Mouse (Mus musculus): ENCODE data around the gene Draxin. TPM values are rescaled to one million over a fixed set of nuclear protein-coding genes. Genes with fewer than 3 reads are reported as not detected.

Draxin gene
- polyA plus RNA-seq, 1 experiment from 2014 or later = 11.8 TPM

DNA sequence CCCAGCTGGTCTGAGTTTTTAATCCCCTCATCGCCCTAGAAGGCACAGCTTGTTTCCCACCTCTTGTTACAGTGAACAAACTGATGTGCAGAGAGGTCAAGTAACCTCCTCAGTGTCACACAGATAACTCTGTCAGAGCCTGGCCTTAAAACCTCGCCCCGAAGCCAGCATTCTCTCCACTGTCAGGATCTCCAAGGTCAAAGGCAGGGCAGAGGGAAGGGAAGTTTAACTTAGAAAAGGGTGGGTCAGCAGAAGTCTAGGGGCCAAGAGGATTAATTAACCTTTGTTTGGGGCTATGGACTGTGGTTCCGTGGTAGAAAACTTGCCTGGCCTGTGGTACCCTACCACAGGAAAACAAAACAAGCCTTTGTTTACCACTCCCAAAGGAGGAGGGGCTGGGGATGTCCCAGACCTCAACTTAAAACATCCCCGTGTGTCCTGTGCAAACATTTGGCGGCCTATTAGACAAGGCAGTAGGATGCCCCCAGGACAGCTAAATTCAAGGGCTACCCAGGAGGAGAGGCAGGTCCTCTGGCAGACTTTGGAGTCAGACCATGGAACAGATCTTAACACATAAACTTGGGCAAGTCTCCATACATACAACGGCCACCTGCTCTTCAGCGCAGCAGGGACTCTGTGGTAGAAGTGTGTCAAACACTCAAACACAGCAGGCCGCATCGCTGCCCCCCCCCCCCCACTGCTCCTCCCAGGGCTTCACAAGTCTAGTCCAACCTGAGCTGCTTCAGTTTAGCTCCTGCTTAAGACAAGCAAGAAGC is 45.2 kb downstream of the Draxin start:
- H3K9me3 ChIP-seq (replicated peaks; ENCODE audit: control insufficient read depth, low read length, poor library complexity, severe bottlenecking) = no peaks in the 10 kb centered on the region
- H3K4me2 ChIP-seq (ENCODE audit: low read length) = no peak overlapping the region
- no peak overlapping the region for H3K9ac ChIP-seq (ENCODE audit: low read depth, low read length)
- H3K4me3 ChIP-seq (ENCODE audit: low read depth, low read length) = no peak overlapping the region
- WGBS = 48% methylated on average over 10 of the region's 10 CpGs
- H3K4me1 ChIP-seq (ENCODE audit: control insufficient read depth, insufficient read depth, low read length) = peaks cover 10% of the 10 kb centered on the region
- ATAC-seq = no peak
- no peaks in the 10 kb centered on the region for H3K36me3 ChIP-seq (ENCODE audit: control insufficient read depth, insufficient read depth, low read length)
- no peaks in the 10 kb centered on the region for H3K27me3 ChIP-seq (ENCODE audit: control insufficient read depth, insufficient read depth, low read depth, low read length)
- no peak overlapping the region for H3K27ac ChIP-seq (ENCODE audit: low read length)

- Histone ChIP-seq H3K27ac (ENCODE audit: low read length) (no peak overlapping the region), H3K36me3 (ENCODE audit: control insufficient read depth, insufficient read depth, low read length) (no peaks in the 10 kb centered on the region), H3K4me3 (ENCODE audit: low read depth, low read length) (no peak overlapping the region), H3K9ac (ENCODE audit: low read depth, low read length) (no peak overlapping the region), H3K4me1 (ENCODE audit: control insufficient read depth, insufficient read depth, low read length) (peaks cover 10% of the 10 kb centered on the region), H3K27me3 (ENCODE audit: control insufficient read depth, insufficient read depth, low read depth, low read length) (no peaks in the 10 kb centered on the region), H3K9me3 (replicated peaks; ENCODE audit: control insufficient read depth, low read length, poor library complexity, severe bottlenecking) (no peaks in the 10 kb centered on the region), H3K4me2 (ENCODE audit: low read length) (no peak overlapping the region)
- 27% methylated on average over 8 of the region's 8 CpGs for WGBS
- ATAC-seq = no peak
Measured at GRCm38 (mm10) chr4:148084261-148084714, 46.2 kb downstream of the Draxin start.

- no peak overlapping the region for H3K9ac ChIP-seq (ENCODE audit: low read depth, low read length)
- WGBS = 67% methylated on average over 21 of the region's 21 CpGs
- no peak overlapping the region for H3K4me3 ChIP-seq (ENCODE audit: low read depth, low read length)
- no peak overlapping the region for H3K27ac ChIP-seq (ENCODE audit: low read length)
- H3K4me2 ChIP-seq (ENCODE audit: low read length) = no peak overlapping the region
- no peaks in the 10 kb centered on the region for H3K36me3 ChIP-seq (ENCODE audit: control insufficient read depth, insufficient read depth, low read length)
- no peaks in the 10 kb centered on the region for H3K27me3 ChIP-seq (ENCODE audit: control insufficient read depth, insufficient read depth, low read depth, low read length)
- no peaks in the 10 kb centered on the region for H3K9me3 ChIP-seq (replicated peaks; ENCODE audit: control insufficient read depth, low read length, poor library complexity, severe bottlenecking)
- no peak for ATAC-seq
- peaks cover 9% of the 10 kb centered on the region for H3K4me1 ChIP-seq (ENCODE audit: control insufficient read depth, insufficient read depth, low read length)
Measured at GRCm38 (mm10) chr4:148083176-148083899, 47.2 kb downstream of the Draxin start.

GRCm38 (mm10) chr4:148082257-148083044 is 48.0 kb downstream of the Draxin start:
- Histone ChIP-seq H3K4me3 (ENCODE audit: low read depth, low read length) (no peak overlapping the region), H3K36me3 (ENCODE audit: control insufficient read depth, insufficient read depth, low read length) (no peaks in the 10 kb centered on the region), H3K4me2 (ENCODE audit: low read length) (no peak overlapping the region), H3K4me1 (ENCODE audit: control insufficient read depth, insufficient read depth, low read length) (peaks cover 2% of the 10 kb centered on the region; the same call in 1 of the 2 replicates), H3K27me3 (ENCODE audit: control insufficient read depth, insufficient read depth, low read depth, low read length) (no peaks in the 10 kb centered on the region), H3K9ac (ENCODE audit: low read depth, low read length) (no peak overlapping the region), H3K9me3 (replicated peaks; ENCODE audit: control insufficient read depth, low read length, poor library complexity, severe bottlenecking) (no peaks in the 10 kb centered on the region), H3K27ac (ENCODE audit: low read length) (no peak overlapping the region)
- WGBS = 54% methylated on average over 12 of the region's 12 CpGs
- ATAC-seq = no peak

GRCm38 (mm10) chr4:148081201-148081600 is 49.3 kb downstream of the Draxin start:
- WGBS = 94% methylated on average over 10 of the region's 10 CpGs

GRCm38 (mm10) chr4:148080597-148080973 is 49.9 kb downstream of the Draxin start:
- no peak for ATAC-seq
- whole genome bisulfite sequencing = 92% methylated on average over 1 of the region's 1 CpGs
- Histone ChIP-seq H3K9me3 (replicated peaks; ENCODE audit: control insufficient read depth, low read length, poor library complexity, severe bottlenecking) (no peaks in the 10 kb centered on the region), H3K4me3 (ENCODE audit: low read depth, low read length) (no peak overlapping the region), H3K36me3 (ENCODE audit: control insufficient read depth, insufficient read depth, low read length) (no peaks in the 10 kb centered on the region), H3K4me1 (ENCODE audit: control insufficient read depth, insufficient read depth, low read length) (no peaks in the 10 kb centered on the region), H3K27ac (ENCODE audit: low read length) (no peak overlapping the region), H3K9ac (ENCODE audit: low read depth, low read length) (no peak overlapping the region), H3K4me2 (ENCODE audit: low read length) (no peak overlapping the region), H3K27me3 (ENCODE audit: control insufficient read depth, insufficient read depth, low read depth, low read length) (no peaks in the 10 kb centered on the region)

More at GRCm38 (mm10) chr4:148081201-148081600, 49.3 kb downstream of the Draxin start:
- no peak overlapping the region for H3K4me2 ChIP-seq (ENCODE audit: low read length)
- no peaks in the 10 kb centered on the region for H3K4me1 ChIP-seq (ENCODE audit: control insufficient read depth, insufficient read depth, low read length)
- no peaks in the 10 kb centered on the region for H3K9me3 ChIP-seq (replicated peaks; ENCODE audit: control insufficient read depth, low read length, poor library complexity, severe bottlenecking)
- no peak overlapping the region for H3K9ac ChIP-seq (ENCODE audit: low read depth, low read length)
- no peaks in the 10 kb centered on the region for H3K27me3 ChIP-seq (ENCODE audit: control insufficient read depth, insufficient read depth, low read depth, low read length)
- ATAC-seq = no peak
- H3K27ac ChIP-seq (ENCODE audit: low read length) = no peak overlapping the region
- H3K4me3 ChIP-seq (ENCODE audit: low read depth, low read length) = no peak overlapping the region
- no peaks in the 10 kb centered on the region for H3K36me3 ChIP-seq (ENCODE audit: control insufficient read depth, insufficient read depth, low read length)

DNA sequence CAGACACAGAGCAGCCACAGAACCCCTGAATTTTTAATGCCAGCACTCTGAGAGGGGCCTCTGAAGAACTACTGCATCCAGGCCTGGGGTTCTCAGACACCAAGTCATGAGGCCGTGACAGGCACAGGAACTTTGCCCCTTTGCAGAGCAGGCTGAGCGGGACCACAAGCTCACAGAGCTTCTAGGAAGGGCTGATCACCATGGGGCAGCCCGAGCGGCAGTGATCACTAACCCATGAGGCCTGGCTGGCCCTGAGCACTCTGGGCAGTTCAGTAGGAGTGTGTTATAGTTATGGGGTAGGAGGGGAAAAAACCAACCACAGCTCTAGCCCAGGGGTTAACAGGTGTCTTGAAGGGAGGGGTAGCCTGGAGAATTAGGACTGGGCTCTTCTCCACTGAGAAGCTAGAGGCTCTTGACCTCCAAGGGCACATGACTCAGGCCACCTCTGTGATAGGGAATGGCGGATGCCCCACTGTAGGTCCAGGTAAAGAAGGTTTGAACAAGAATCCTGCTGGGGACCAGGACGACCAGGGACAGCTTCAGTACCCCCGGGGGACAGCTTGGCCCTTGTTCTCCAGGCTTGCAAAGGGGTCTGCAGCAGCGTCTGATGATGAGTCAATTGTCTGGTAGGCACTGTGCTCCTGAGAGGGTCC is 50.4 kb downstream of the Draxin start:
- Histone ChIP-seq H3K9me3 (replicated peaks; ENCODE audit: control insufficient read depth, low read length, poor library complexity, severe bottlenecking) (no peaks in the 10 kb centered on the region), H3K4me3 (ENCODE audit: low read depth, low read length) (no peak overlapping the region), H3K36me3 (ENCODE audit: control insufficient read depth, insufficient read depth, low read length) (no peaks in the 10 kb centered on the region), H3K4me2 (ENCODE audit: low read length) (no peak overlapping the region), H3K4me1 (ENCODE audit: control insufficient read depth, insufficient read depth, low read length) (no peaks in the 10 kb centered on the region), H3K27ac (ENCODE audit: low read length) (no peak overlapping the region), H3K9ac (ENCODE audit: low read depth, low read length) (no peak overlapping the region), H3K27me3 (ENCODE audit: control insufficient read depth, insufficient read depth, low read depth, low read length) (no peaks in the 10 kb centered on the region)
- 90% methylated on average over 8 of the region's 8 CpGs for WGBS
- ATAC-seq = no peak

DNA sequence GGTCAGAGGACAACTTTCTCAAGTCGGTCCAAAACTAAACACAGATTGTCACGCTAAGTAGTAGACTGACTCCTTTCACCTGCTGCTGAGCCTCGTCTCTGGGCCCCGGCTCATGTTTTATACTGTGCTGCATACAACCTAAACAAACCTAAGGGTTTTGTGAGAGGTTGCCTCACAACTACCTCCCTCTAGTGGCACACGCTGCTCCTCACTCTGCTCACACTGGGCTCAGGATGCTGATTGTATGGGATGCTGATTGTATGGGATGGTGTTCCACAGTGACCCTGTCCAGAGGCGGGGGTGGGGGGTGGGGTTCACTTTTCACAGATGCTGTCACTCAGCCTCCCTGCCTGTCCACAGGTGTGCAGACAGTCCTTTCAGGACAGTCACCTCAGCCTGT is 51.3 kb downstream of the Draxin start:
- Histone ChIP-seq H3K9ac (ENCODE audit: low read depth, low read length) (no peak overlapping the region), H3K27me3 (ENCODE audit: control insufficient read depth, insufficient read depth, low read depth, low read length) (no peaks in the 10 kb centered on the region), H3K4me3 (ENCODE audit: low read depth, low read length) (no peak overlapping the region), H3K36me3 (ENCODE audit: control insufficient read depth, insufficient read depth, low read length) (no peaks in the 10 kb centered on the region), H3K4me2 (ENCODE audit: low read length) (no peak overlapping the region), H3K27ac (ENCODE audit: low read length) (no peak overlapping the region), H3K4me1 (ENCODE audit: control insufficient read depth, insufficient read depth, low read length) (no peaks in the 10 kb centered on the region), H3K9me3 (replicated peaks; ENCODE audit: control insufficient read depth, low read length, poor library complexity, severe bottlenecking) (no peaks in the 10 kb centered on the region)
- no peak for ATAC-seq
- WGBS = 68% methylated on average over 6 of the region's 6 CpGs
